Mouse (Mus musculus): ENCODE measurements around the gene Retreg1. TPM values are rescaled to one million over a fixed set of nuclear protein-coding genes. Genes with fewer than 3 reads are reported as not detected.
A peak's percentile ranks its signal among the peaks of the same experiment; 100 is the strongest.

Retreg1 gene
- polyA plus RNA-seq, 1 experiment from 2014 or later: 4.2 TPM

DNA sequence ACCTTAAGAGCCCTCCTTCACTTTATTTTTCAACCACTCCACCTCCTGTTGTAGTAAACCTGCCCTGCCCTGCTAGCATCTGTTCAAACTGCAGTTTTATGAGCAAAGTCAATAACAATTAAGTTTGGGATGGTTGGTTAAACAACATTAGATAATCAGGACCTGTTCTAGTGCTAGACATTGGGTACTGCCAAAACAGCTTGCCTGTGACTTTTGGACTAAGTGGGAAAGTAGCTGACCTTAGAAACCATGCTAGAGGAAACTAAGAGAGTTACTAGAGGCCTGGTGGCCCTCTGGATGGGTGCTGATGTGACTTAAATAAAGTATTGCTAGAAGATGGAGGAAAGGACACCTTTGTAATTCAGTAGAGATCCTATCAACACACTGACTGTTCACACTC is 21.0 kb upstream of the Retreg1 start:
- Histone ChIP-seq H3K4me2 (no peak overlapping the region), H3K9me3 (ENCODE audit: control insufficient read depth, low read length) (no peaks in the 10 kb centered on the region), H3K27ac (ENCODE audit: low read depth, low read length) (no peak overlapping the region), H3K27me3 (ENCODE audit: control insufficient read depth, insufficient read depth, low read length) (no peaks in the 10 kb centered on the region), H3K4me1 (ENCODE audit: control insufficient read depth, insufficient read depth, low read length) (no peaks in the 10 kb centered on the region), H3K9ac (ENCODE audit: low read length) (no peak overlapping the region), H3K4me3 (ENCODE audit: low read depth, low read length) (no peak overlapping the region), H3K36me3 (ENCODE audit: control insufficient read depth, insufficient read depth, low read length) (no peaks in the 10 kb centered on the region)
- DNase-seq (ENCODE audit: low spot score, missing footprints): no peak
- ATAC-seq (ENCODE audit: low FRiP score): no peak

DNA sequence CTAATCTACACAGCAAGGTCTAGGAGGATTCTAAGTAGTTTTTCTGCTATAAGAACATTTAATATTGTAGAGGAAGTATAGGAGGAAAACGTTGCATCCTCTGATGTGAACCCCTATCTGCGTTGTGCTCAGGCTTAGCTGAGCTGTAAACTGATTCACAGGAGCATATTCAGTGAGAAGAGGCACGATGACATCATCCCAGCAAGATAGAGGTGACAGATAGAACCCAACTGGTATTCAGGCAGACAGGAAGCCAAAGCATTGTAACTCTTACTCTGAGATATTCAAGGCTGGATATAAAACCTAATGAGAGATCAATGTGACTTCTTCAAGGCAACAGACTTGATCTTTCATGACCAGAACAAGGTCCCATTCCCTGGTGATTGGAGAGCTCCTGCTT is 20.3 kb upstream of the Retreg1 start:
- H3K36me3 ChIP-seq (ENCODE audit: control insufficient read depth, insufficient read depth, low read length): no peaks in the 10 kb centered on the region
- ATAC-seq (ENCODE audit: low FRiP score) (no peak), DNase-seq (ENCODE audit: low spot score, missing footprints) (no peak)
- no peak overlapping the region for H3K4me2 ChIP-seq
- no peaks in the 10 kb centered on the region for H3K9me3 ChIP-seq (ENCODE audit: control insufficient read depth, low read length)
- H3K4me1 ChIP-seq (ENCODE audit: control insufficient read depth, insufficient read depth, low read length): no peaks in the 10 kb centered on the region
- H3K27ac ChIP-seq (ENCODE audit: low read depth, low read length): no peak overlapping the region
- H3K4me3 ChIP-seq (ENCODE audit: low read depth, low read length): no peak overlapping the region
- no peaks in the 10 kb centered on the region for H3K27me3 ChIP-seq (ENCODE audit: control insufficient read depth, insufficient read depth, low read length)
- no peak overlapping the region for H3K9ac ChIP-seq (ENCODE audit: low read length)
- WGBS: 58% methylated on average over 3 of the region's 3 CpGs

DNA sequence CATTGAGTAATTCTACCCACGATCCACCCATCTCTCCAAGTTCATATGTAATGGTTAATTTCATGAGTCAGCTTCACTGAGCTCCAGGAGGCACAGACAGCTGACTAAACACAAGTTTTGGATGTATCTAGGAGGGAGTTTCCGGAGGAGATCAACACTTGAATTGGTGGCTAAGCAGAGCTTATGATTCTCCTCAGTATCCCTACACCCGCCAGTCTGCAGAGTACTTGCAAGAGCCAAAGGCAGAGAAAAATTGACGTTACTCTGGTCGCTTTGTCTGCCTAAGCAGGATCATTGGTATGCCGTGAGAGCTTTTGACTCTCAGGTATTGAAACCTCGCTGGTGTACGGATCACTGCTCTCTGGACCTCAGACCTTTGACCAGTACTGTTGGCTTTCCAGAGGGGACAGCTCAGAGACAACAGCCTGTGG is 16.4 kb upstream of the Retreg1 start:
- ATAC-seq (ENCODE audit: low FRiP score) (no peak), DNase-seq (ENCODE audit: low spot score, missing footprints) (no peak)
- Histone ChIP-seq H3K4me2 (no peak overlapping the region), H3K9ac (ENCODE audit: low read length) (no peak overlapping the region), H3K27ac (ENCODE audit: low read depth, low read length) (no peak overlapping the region), H3K4me3 (ENCODE audit: low read depth, low read length) (no peak overlapping the region), H3K36me3 (ENCODE audit: control insufficient read depth, insufficient read depth, low read length) (no peaks in the 10 kb centered on the region), H3K9me3 (ENCODE audit: control insufficient read depth, low read length) (no peaks in the 10 kb centered on the region), H3K4me1 (ENCODE audit: control insufficient read depth, insufficient read depth, low read length) (no peaks in the 10 kb centered on the region), H3K27me3 (ENCODE audit: control insufficient read depth, insufficient read depth, low read length) (no peaks in the 10 kb centered on the region)
- WGBS: 85% methylated on average over 8 of the region's 8 CpGs

DNA sequence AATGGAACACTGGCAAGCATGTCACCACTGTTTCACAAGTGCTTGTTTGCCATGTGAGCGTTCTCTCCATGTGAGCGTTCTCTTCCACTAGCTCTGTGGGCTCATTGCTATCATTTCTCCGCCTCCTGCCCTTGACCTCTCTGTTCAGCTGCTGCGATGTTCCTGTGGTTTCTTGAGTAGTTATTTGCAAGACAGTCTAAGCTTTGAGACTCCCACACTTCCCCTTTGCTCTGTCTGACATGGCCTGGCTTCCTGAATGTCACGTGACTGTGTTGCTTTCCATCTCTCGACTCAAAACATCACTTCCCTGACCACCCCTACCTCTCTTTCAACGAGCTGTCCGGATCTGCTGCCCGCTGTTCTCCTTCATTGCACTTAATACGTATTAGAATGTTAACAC is 14.5 kb upstream of the Retreg1 start:
- DNase-seq (ENCODE audit: low spot score, missing footprints) (no peak), ATAC-seq (ENCODE audit: low FRiP score) (no peak)
- Histone ChIP-seq H3K9ac (ENCODE audit: low read length) (no peak overlapping the region), H3K9me3 (ENCODE audit: control insufficient read depth, low read length) (no peaks in the 10 kb centered on the region), H3K36me3 (ENCODE audit: control insufficient read depth, insufficient read depth, low read length) (no peaks in the 10 kb centered on the region), H3K4me2 (no peak overlapping the region), H3K4me1 (ENCODE audit: control insufficient read depth, insufficient read depth, low read length) (no peaks in the 10 kb centered on the region), H3K4me3 (ENCODE audit: low read depth, low read length) (no peak overlapping the region), H3K27me3 (ENCODE audit: control insufficient read depth, insufficient read depth, low read length) (no peaks in the 10 kb centered on the region), H3K27ac (ENCODE audit: low read depth, low read length) (no peak overlapping the region)
- 82% methylated on average over 10 of the region's 10 CpGs for WGBS

DNA sequence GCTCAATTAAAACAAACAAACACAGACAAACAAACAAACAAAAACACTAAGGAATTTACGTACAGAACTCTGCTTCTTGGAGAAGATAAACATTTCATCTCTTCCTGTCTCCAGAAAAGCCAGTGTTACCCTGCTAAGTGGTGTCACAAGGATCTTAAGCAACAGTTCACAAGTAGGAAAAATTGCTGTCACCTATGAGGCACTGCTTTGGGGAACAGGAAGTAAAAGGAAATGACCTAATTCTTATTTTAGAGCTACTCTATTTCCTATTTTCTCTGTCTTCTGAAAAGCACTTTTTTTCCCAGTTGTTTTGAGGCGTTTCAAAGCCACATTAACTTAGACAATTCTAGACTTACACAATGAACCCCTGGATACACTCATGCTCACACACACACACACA is 12.6 kb upstream of the Retreg1 start:
- Histone ChIP-seq H3K9me3 (ENCODE audit: control insufficient read depth, low read length) (no peaks in the 10 kb centered on the region), H3K27ac (ENCODE audit: low read depth, low read length) (no peak overlapping the region), H3K36me3 (ENCODE audit: control insufficient read depth, insufficient read depth, low read length) (no peaks in the 10 kb centered on the region), H3K4me3 (ENCODE audit: low read depth, low read length) (no peak overlapping the region), H3K4me2 (no peak overlapping the region), H3K9ac (ENCODE audit: low read length) (no peak overlapping the region), H3K4me1 (ENCODE audit: control insufficient read depth, insufficient read depth, low read length) (no peaks in the 10 kb centered on the region), H3K27me3 (ENCODE audit: control insufficient read depth, insufficient read depth, low read length) (no peaks in the 10 kb centered on the region)
- no peak for ATAC-seq (ENCODE audit: low FRiP score)
- 90% methylated on average over 2 of the region's 2 CpGs for whole genome bisulfite sequencing
- DNase-seq (ENCODE audit: low spot score, missing footprints): no peak

DNA sequence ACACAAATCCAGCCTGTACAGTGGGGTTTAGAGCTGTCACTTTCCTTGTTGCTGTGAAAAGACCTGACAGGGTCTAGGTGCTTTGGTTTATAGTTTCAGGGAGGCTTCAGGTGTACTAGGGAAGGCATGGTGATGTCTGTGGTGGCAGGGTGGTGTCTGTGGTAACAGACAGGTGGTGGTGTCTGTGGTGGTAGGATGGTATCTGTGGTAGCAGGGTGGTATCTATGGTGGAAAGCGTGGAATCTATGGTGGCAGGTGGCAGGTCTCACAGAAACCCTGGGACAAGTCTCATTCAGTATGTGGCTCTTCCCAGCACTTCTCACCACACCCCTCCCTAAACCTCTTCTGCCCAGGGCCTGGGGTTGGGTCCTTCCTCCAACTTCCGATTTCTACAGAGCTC is 8.7 kb upstream of the Retreg1 start:
- Histone ChIP-seq H3K27ac (ENCODE audit: low read depth, low read length) (no peak overlapping the region), H3K9ac (ENCODE audit: low read length) (no peak overlapping the region), H3K4me2 (no peak overlapping the region), H3K36me3 (ENCODE audit: control insufficient read depth, insufficient read depth, low read length) (no peaks in the 10 kb centered on the region), H3K27me3 (ENCODE audit: control insufficient read depth, insufficient read depth, low read length) (no peaks in the 10 kb centered on the region), H3K4me1 (ENCODE audit: control insufficient read depth, insufficient read depth, low read length) (no peaks in the 10 kb centered on the region), H3K9me3 (ENCODE audit: control insufficient read depth, low read length) (no peaks in the 10 kb centered on the region), H3K4me3 (ENCODE audit: low read depth, low read length) (no peak overlapping the region)
- 93% methylated on average over 2 of the region's 2 CpGs for WGBS
- no peak for DNase-seq (ENCODE audit: low spot score, missing footprints)
- ATAC-seq (ENCODE audit: low FRiP score): no peak

DNA sequence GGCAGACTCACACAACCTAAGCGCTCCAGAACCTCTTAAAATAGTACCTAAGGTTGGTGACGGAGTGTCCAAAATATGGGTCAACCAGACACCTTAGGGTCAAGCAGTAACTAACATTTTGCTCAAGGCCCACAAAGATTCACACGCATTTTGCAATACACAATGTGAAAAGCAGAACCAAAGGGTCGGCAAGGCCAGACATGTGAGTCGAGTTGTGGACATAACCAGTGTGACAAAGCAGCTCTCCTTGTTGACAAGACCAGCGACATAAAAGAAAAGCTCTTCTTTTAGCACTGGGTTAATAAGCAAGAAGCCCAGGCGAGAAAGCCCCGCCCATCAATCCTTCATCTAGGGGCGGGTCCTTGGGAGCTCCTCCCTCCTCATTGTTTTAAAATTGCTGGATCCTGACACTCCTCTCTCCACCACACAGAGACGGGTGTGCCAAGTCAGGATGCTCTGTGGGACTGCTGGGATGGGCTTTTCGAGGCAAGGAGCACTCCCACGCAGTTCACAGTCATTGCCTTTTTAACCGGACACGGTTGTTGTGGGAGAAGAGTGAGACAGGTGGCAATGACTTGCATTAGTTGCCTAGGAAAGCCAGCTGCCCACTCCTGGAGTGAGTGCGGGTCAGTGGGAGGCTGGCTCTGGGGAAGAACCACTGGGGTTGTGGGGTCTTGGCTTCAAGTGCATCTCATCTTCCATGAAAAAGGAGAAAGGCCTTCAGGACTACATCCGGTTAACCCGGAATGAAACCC is 7.9 kb upstream of the Retreg1 start:
- Histone ChIP-seq H3K4me3 (ENCODE audit: low read depth, low read length) (no peak overlapping the region), H3K36me3 (ENCODE audit: control insufficient read depth, insufficient read depth, low read length) (no peaks in the 10 kb centered on the region), H3K9me3 (ENCODE audit: control insufficient read depth, low read length) (no peaks in the 10 kb centered on the region), H3K4me2 (no peak overlapping the region), H3K9ac (ENCODE audit: low read length) (no peak overlapping the region), H3K27me3 (ENCODE audit: control insufficient read depth, insufficient read depth, low read length) (no peaks in the 10 kb centered on the region), H3K27ac (ENCODE audit: low read depth, low read length) (no peak overlapping the region), H3K4me1 (ENCODE audit: control insufficient read depth, insufficient read depth, low read length) (no peaks in the 10 kb centered on the region)
- DNase-seq (ENCODE audit: low spot score, missing footprints) (no peak), ATAC-seq (ENCODE audit: low FRiP score) (no peak)
- 91% methylated on average over 17 of the region's 17 CpGs for WGBS

DNA sequence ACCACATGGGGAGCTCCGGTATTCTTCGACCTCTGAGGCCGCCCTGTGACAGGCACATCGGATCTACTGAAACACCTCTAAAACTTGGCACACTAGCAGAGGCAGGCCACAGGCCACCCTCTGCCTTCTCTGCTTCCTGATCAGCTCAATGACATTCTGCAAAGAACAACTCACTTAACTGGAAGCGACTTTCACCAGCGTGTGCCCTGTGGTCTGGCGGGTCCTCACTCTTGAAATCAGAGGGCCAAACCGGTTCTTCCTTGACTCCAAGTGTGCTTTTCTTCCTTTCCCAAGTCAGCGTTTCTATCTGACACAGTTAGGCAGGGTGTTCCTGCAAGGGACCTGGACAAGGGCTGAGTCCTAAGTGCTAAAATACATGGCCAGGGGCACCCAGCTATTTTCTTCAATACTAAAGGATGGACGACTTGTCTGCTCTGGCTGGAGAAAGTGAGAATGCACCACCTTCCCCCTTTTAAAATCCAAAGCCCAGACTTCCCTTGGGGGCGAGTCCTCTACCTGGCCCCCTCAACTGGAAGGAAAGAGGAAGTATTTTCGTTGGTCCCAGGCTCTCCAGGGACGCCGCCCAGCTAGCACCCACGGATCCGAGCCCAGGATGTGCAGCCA is 406 bp upstream of the Retreg1 start:
- Histone ChIP-seq H3K4me2 (peak overlapping the region; percentile 95), H3K9me3 (ENCODE audit: control insufficient read depth, low read length) (no peaks in the 10 kb centered on the region), H3K27me3 (ENCODE audit: control insufficient read depth, insufficient read depth, low read length) (peaks cover 14% of the 10 kb centered on the region), H3K9ac (ENCODE audit: low read length) (peak overlapping the region; percentile 75), H3K4me3 (ENCODE audit: low read depth, low read length) (peak overlapping the region; percentile 72), H3K4me1 (ENCODE audit: control insufficient read depth, insufficient read depth, low read length) (peaks cover 7% of the 10 kb centered on the region), H3K36me3 (ENCODE audit: control insufficient read depth, insufficient read depth, low read length) (no peaks in the 10 kb centered on the region), H3K27ac (ENCODE audit: low read depth, low read length) (no peak overlapping the region)
- ATAC-seq (ENCODE audit: low FRiP score) (0 out of 2 replicates have a peak, but pooled peaks have one; percentile 9), DNase-seq (ENCODE audit: low spot score, missing footprints) (peak; percentile 91)
- 9% methylated on average over 16 of the region's 16 CpGs for WGBS

DNA sequence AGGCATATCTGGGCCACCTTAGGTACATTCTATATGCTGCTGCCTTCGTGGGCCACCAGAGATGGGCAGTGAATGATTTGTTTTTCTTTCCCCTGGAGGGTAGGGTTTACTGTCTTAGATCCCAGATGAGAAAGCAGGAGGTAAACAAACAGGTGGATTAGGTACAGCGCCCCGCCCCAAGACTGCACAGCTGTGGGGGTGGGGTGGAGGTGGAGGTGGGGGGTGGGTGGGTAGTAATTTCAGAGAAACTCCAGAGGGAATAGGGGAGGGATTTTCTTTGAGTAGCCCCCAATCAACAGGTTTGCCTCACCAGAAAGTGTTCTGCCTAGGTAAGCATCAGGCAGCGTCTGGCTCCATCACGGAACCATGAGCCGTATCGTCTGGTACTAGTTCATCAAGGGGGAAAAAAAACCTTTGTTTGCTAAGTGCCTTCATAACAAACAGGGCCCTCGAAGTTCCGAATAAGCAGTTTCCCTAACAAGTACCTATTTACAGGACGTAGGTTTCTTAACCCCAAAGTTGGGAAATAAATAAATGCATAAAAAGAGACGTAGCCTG is 1.1 kb downstream of the Retreg1 start:
- DNase-seq (ENCODE audit: low spot score, missing footprints) (peak; percentile 83), ATAC-seq (ENCODE audit: low FRiP score) (peak; percentile 1; the same call in 1 of the 2 replicates)
- Histone ChIP-seq H3K4me2 (peak overlapping the region; percentile 95), H3K27ac (ENCODE audit: low read depth, low read length) (no peak overlapping the region), H3K9ac (ENCODE audit: low read length) (no peak overlapping the region), H3K4me3 (ENCODE audit: low read depth, low read length) (peak overlapping the region; percentile 72), H3K36me3 (ENCODE audit: control insufficient read depth, insufficient read depth, low read length) (no peaks in the 10 kb centered on the region), H3K4me1 (ENCODE audit: control insufficient read depth, insufficient read depth, low read length) (peaks cover 7% of the 10 kb centered on the region), H3K27me3 (ENCODE audit: control insufficient read depth, insufficient read depth, low read length) (peaks cover 14% of the 10 kb centered on the region), H3K9me3 (ENCODE audit: control insufficient read depth, low read length) (no peaks in the 10 kb centered on the region)
- 15% methylated on average over 11 of the region's 11 CpGs for WGBS

Measured in midbrain, embryonic 11.5 days (tissue).